Mouse (Mus musculus) ES-E14 (cell line): Measurements from ENCODE around the gene Olfr205.
"Not testable (repeated sequence)": the region's sequence is repeated elsewhere in the genome, so short reads cannot be mapped to it uniquely, and the experiment has no call there.

ENCODE experiments used
- ZC3H11A ChIP-seq: IDR thresholded peaks from 2 replicates; pipeline ENCODE4 v1.6.1; 2012; ENCODE audit warnings: low read depth, mild to moderate bottlenecking, inconsistent platforms, low read length, borderline replicate concordance
- ZNF384 ChIP-seq: IDR thresholded peaks from 2 replicates; pipeline ENCODE4 v1.6.1; 2012; ENCODE audit warnings: low read depth, low read length, inconsistent platforms

DNA sequence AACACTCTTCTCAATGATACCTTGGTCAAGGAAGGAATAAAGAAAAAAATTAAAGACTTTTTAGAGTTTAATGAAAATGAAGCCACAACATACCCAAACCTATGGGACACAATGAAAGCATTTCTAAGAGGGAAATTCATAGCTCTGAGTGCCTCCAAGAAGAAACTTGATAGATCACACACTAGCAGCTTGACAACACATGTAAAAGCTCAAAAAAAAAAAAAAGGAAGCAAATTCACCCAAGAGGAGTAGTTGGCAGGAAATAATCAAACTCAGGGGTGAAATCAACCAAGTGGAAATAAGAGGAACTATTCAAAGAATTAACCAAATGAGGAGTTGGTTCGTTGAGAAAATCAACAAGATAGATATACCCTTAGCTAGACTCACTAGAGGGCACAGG, 7.7 kb downstream of the Olfr205 start:
- TF ChIP-seq ZC3H11A, ZNF384: not testable (repeated sequence)
